Mouse (Mus musculus) kidney, adult 2 months (tissue): Measurements from ENCODE around the gene Elmod3.

Experiments
- CTCF ChIP-seq: fragments of 200-500 bp; conservative IDR thresholded peaks from 2 replicates; pipeline ENCODE4 v1.5.1; 2011; ENCODE audit warnings: low read depth, mild to moderate bottlenecking, control low read depth, low read length, moderate library complexity, mixed read lengths; ENCODE audit not compliant: insufficient read depth, insufficient read length
- POLR2A ChIP-seq: fragments of 200-500 bp; IDR thresholded peaks from one replicate; pipeline ENCODE4 v1.6.1; 2011; ENCODE audit warnings: low read depth, low read length, control low read depth

DNA sequence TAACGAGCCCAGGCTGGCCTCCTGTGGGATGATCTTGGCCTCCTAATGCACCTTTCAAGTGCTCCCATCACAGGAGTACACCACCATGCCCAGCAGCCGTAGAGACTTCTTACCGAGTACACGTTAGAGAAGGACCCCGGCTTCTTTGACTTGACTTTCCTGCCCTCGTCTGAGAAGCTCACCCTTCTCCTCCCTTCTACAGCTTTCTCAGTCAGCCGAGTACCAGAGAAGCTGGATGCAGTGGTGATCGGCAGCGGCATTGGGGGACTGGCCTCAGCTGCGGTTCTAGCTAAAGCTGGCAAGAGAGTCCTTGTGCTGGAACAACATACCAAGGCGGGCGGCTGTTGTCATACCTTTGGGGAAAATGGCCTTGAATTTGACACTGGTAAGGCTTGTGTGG lies 2.6 kb upstream of the Elmod3 start:
- TF ChIP-seq CTCF (no peak), POLR2A (no peak)
